Mouse (Mus musculus): ENCODE measurements around the gene Klf1.
"Not testable (repeated sequence)": the region's sequence is repeated elsewhere in the genome, so short reads cannot be mapped to it uniquely, and the experiment has no call there.

Gene Klf1

GRCm38 (mm10) chr8:84907493-84907892, 5.8 kb downstream of the Klf1 start:
- no peak for DNase-seq (ENCODE audit: inconsistent ontology term)

- not testable (repeated sequence) for DNase-seq (ENCODE audit: inconsistent ontology term)
Observed at GRCm38 (mm10) chr8:84907979-84908378, 6.3 kb downstream of the Klf1 start.

GRCm38 (mm10) chr8:84908421-84909161, 6.9 kb downstream of the Klf1 start, which contains the start of gene Dnase2a:
Gene Dnase2a (plus strand): TSS chr8:84908560.
- peak; percentile 97 for DNase-seq (ENCODE audit: inconsistent ontology term)

GRCm38 (mm10) chr8:84909162-84909767, 7.5 kb downstream of the Klf1 start:
- DNase-seq (ENCODE audit: inconsistent ontology term): no peak

- no peak for DNase-seq (ENCODE audit: inconsistent ontology term)
Observed at GRCm38 (mm10) chr8:84909949-84910348, 8.2 kb downstream of the Klf1 start.

- no peak for DNase-seq (ENCODE audit: inconsistent ontology term)
Observed at GRCm38 (mm10) chr8:84910551-84910950, 8.8 kb downstream of the Klf1 start.

GRCm38 (mm10) chr8:84911854-84912253, 10.1 kb downstream of the Klf1 start:
- DNase-seq (ENCODE audit: inconsistent ontology term): no peak

- no peak for DNase-seq (ENCODE audit: inconsistent ontology term)
Observed at GRCm38 (mm10) chr8:84912391-84912790, 10.7 kb downstream of the Klf1 start.

GRCm38 (mm10) chr8:84912895-84913501, 11.3 kb downstream of the Klf1 start:
- peak; percentile 72 for DNase-seq (ENCODE audit: inconsistent ontology term)

GRCm38 (mm10) chr8:84913502-84913900, 11.8 kb downstream of the Klf1 start:
- DNase-seq (ENCODE audit: inconsistent ontology term): no peak

- peak; percentile 54 for DNase-seq (ENCODE audit: inconsistent ontology term)
Observed at GRCm38 (mm10) chr8:84913960-84914359, 12.2 kb downstream of the Klf1 start.

GRCm38 (mm10) chr8:84915269-84915668, 13.5 kb downstream of the Klf1 start:
- DNase-seq (ENCODE audit: inconsistent ontology term): no peak

GRCm38 (mm10) chr8:84917781-84918180, 16.1 kb downstream of the Klf1 start:
- DNase-seq (ENCODE audit: inconsistent ontology term): no peak

- no peak for DNase-seq (ENCODE audit: inconsistent ontology term)
Observed at GRCm38 (mm10) chr8:84918646-84919045, 16.9 kb downstream of the Klf1 start.

GRCm38 (mm10) chr8:84921596-84921995, 19.9 kb downstream of the Klf1 start:
- no peak for DNase-seq (ENCODE audit: inconsistent ontology term)

- no peak for DNase-seq (ENCODE audit: inconsistent ontology term)
Observed at GRCm38 (mm10) chr8:84925557-84925956, 23.8 kb downstream of the Klf1 start.

- DNase-seq (ENCODE audit: inconsistent ontology term): no peak
Observed at GRCm38 (mm10) chr8:84927513-84927912, 25.8 kb downstream of the Klf1 start.

GRCm38 (mm10) chr8:84928456-84929306, 27.0 kb downstream of the Klf1 start:
- DNase-seq (ENCODE audit: inconsistent ontology term): peak; percentile 68

GRCm38 (mm10) chr8:84930582-84930981, 28.9 kb downstream of the Klf1 start:
- DNase-seq (ENCODE audit: inconsistent ontology term): no peak

GRCm38 (mm10) chr8:84933767-84934559, 32.2 kb downstream of the Klf1 start:
- DNase-seq (ENCODE audit: inconsistent ontology term): no peak

GRCm38 (mm10) chr8:84934860-84935259, 33.1 kb downstream of the Klf1 start:
- no peak for DNase-seq (ENCODE audit: inconsistent ontology term)

Data from Muller cell, postnatal 12 days (primary cell).